Mouse (Mus musculus): ENCODE data around the gene Tpm3. TPM values are rescaled to one million over a fixed set of nuclear protein-coding genes. Genes with fewer than 3 reads are reported as not detected.
"Not testable (repeated sequence)": the region's sequence is repeated elsewhere in the genome, so short reads cannot be mapped to it uniquely, and the experiment has no call there.

Tpm3 gene
- polyA plus RNA-seq, 1 experiment from 2014 or later: 396 TPM

GRCm38 (mm10) chr3:90122036-90122435 lies 49.6 kb downstream of the Tpm3 start:
- H3K4me3 ChIP-seq (replicated peaks); H3K9ac ChIP-seq (replicated peaks); H3K4me2 ChIP-seq (replicated peaks); H3K36me3 ChIP-seq; H3K4me1 ChIP-seq (replicated peaks); H3K27ac ChIP-seq; H3K9me3 ChIP-seq; ATAC-seq; H3K27me3 ChIP-seq: not testable (repeated sequence)
- 75% methylated on average over 5 of the region's 5 CpGs for WGBS

GRCm38 (mm10) chr3:90125710-90126109 lies 53.3 kb downstream of the Tpm3 start:
- no peak for ATAC-seq
- Histone ChIP-seq H3K4me2 (replicated peaks) (no peak overlapping the region), H3K27ac (no peak overlapping the region), H3K9ac (replicated peaks) (no peak overlapping the region), H3K36me3 (no peaks in the 10 kb centered on the region), H3K27me3 (no peaks in the 10 kb centered on the region), H3K4me1 (replicated peaks) (no peaks in the 10 kb centered on the region), H3K9me3 (no peaks in the 10 kb centered on the region), H3K4me3 (replicated peaks) (no peak overlapping the region)
- 88% methylated on average over 5 of the region's 5 CpGs for WGBS

GRCm38 (mm10) chr3:90127881-90128280 lies 55.4 kb downstream of the Tpm3 start:
- Histone ChIP-seq H3K4me1 (replicated peaks) (no peaks in the 10 kb centered on the region), H3K4me2 (replicated peaks) (no peak overlapping the region), H3K27ac (no peak overlapping the region), H3K36me3 (no peaks in the 10 kb centered on the region), H3K9ac (replicated peaks) (no peak overlapping the region), H3K27me3 (no peaks in the 10 kb centered on the region), H3K9me3 (no peaks in the 10 kb centered on the region), H3K4me3 (replicated peaks) (no peak overlapping the region)
- ATAC-seq: no peak
- 95% methylated on average over 6 of the region's 6 CpGs for WGBS

- Histone ChIP-seq H3K9ac (replicated peaks) (no peak overlapping the region), H3K4me2 (replicated peaks) (no peak overlapping the region), H3K4me3 (replicated peaks) (no peak overlapping the region), H3K4me1 (replicated peaks) (no peaks in the 10 kb centered on the region), H3K27ac (no peak overlapping the region), H3K36me3 (no peaks in the 10 kb centered on the region), H3K27me3 (no peaks in the 10 kb centered on the region), H3K9me3 (no peaks in the 10 kb centered on the region)
- WGBS: 85% methylated on average over 3 of the region's 3 CpGs
- ATAC-seq: no peak
Measured at GRCm38 (mm10) chr3:90132745-90133144, 60.3 kb downstream of the Tpm3 start.

- Histone ChIP-seq H3K36me3 (no peaks in the 10 kb centered on the region), H3K27me3 (no peaks in the 10 kb centered on the region), H3K9ac (replicated peaks) (no peak overlapping the region), H3K4me1 (replicated peaks) (no peaks in the 10 kb centered on the region), H3K27ac (no peak overlapping the region), H3K9me3 (no peaks in the 10 kb centered on the region), H3K4me3 (replicated peaks) (no peak overlapping the region), H3K4me2 (replicated peaks) (no peak overlapping the region)
- ATAC-seq: no peak
- WGBS: 91% methylated on average over 1 of the region's 1 CpGs
Measured at GRCm38 (mm10) chr3:90133331-90133730, 60.9 kb downstream of the Tpm3 start.

GRCm38 (mm10) chr3:90134483-90134882 lies 62.0 kb downstream of the Tpm3 start:
- no peak overlapping the region for H3K27ac ChIP-seq
- H3K4me2 ChIP-seq (replicated peaks): no peak overlapping the region
- H3K4me3 ChIP-seq (replicated peaks): no peak overlapping the region
- ATAC-seq: no peak
- H3K36me3 ChIP-seq: no peaks in the 10 kb centered on the region
- no peak overlapping the region for H3K9ac ChIP-seq (replicated peaks)
- no peaks in the 10 kb centered on the region for H3K9me3 ChIP-seq
- no peaks in the 10 kb centered on the region for H3K4me1 ChIP-seq (replicated peaks)
- 68% methylated on average over 3 of the region's 3 CpGs for WGBS
- no peaks in the 10 kb centered on the region for H3K27me3 ChIP-seq

GRCm38 (mm10) chr3:90134993-90135392 lies 62.5 kb downstream of the Tpm3 start:
- 91% methylated on average over 5 of the region's 5 CpGs for WGBS
- ATAC-seq: no peak
- H3K27me3 ChIP-seq: no peaks in the 10 kb centered on the region
- no peak overlapping the region for H3K27ac ChIP-seq
- H3K36me3 ChIP-seq: no peaks in the 10 kb centered on the region
- no peak overlapping the region for H3K9ac ChIP-seq (replicated peaks)
- H3K4me3 ChIP-seq (replicated peaks): no peak overlapping the region
- H3K4me1 ChIP-seq (replicated peaks): no peaks in the 10 kb centered on the region
- no peak overlapping the region for H3K4me2 ChIP-seq (replicated peaks)
- H3K9me3 ChIP-seq: no peaks in the 10 kb centered on the region

GRCm38 (mm10) chr3:90136660-90137059 lies 64.2 kb downstream of the Tpm3 start:
- Histone ChIP-seq H3K36me3 (no peaks in the 10 kb centered on the region), H3K27me3 (no peaks in the 10 kb centered on the region), H3K4me3 (replicated peaks) (no peak overlapping the region), H3K4me1 (replicated peaks) (no peaks in the 10 kb centered on the region), H3K4me2 (replicated peaks) (no peak overlapping the region), H3K27ac (no peak overlapping the region), H3K9me3 (no peaks in the 10 kb centered on the region), H3K9ac (replicated peaks) (no peak overlapping the region)
- 42% methylated on average over 13 of the region's 13 CpGs for WGBS
- no peak for ATAC-seq

- Histone ChIP-seq H3K4me1 (replicated peaks) (no peaks in the 10 kb centered on the region), H3K36me3 (no peaks in the 10 kb centered on the region), H3K27me3 (no peaks in the 10 kb centered on the region), H3K4me2 (replicated peaks) (no peak overlapping the region), H3K4me3 (replicated peaks) (no peak overlapping the region), H3K27ac (no peak overlapping the region), H3K9ac (replicated peaks) (no peak overlapping the region), H3K9me3 (no peaks in the 10 kb centered on the region)
- ATAC-seq: no peak
- 80% methylated on average over 1 of the region's 1 CpGs for WGBS
Measured at GRCm38 (mm10) chr3:90137606-90138005, 65.2 kb downstream of the Tpm3 start.

- ATAC-seq: no peak
- Histone ChIP-seq H3K4me1 (replicated peaks) (no peaks in the 10 kb centered on the region), H3K27me3 (no peaks in the 10 kb centered on the region), H3K36me3 (no peaks in the 10 kb centered on the region), H3K9me3 (no peaks in the 10 kb centered on the region), H3K27ac (no peak overlapping the region), H3K9ac (replicated peaks) (no peak overlapping the region), H3K4me2 (replicated peaks) (no peak overlapping the region), H3K4me3 (replicated peaks) (no peak overlapping the region)
- WGBS: 95% methylated on average over 3 of the region's 3 CpGs
Measured at GRCm38 (mm10) chr3:90139962-90140361, 67.5 kb downstream of the Tpm3 start.

- H3K27me3 ChIP-seq: no peaks in the 10 kb centered on the region
- H3K9me3 ChIP-seq: no peaks in the 10 kb centered on the region
- no peaks in the 10 kb centered on the region for H3K4me1 ChIP-seq (replicated peaks)
- no peak overlapping the region for H3K4me3 ChIP-seq (replicated peaks)
- no peak overlapping the region for H3K4me2 ChIP-seq (replicated peaks)
- no peak overlapping the region for H3K27ac ChIP-seq
- no peak overlapping the region for H3K9ac ChIP-seq (replicated peaks)
- no peak for ATAC-seq
- H3K36me3 ChIP-seq: no peaks in the 10 kb centered on the region
- WGBS: 89% methylated on average over 3 of the region's 3 CpGs
Measured at GRCm38 (mm10) chr3:90145461-90145860, 73.0 kb downstream of the Tpm3 start.

- no peak overlapping the region for H3K9ac ChIP-seq (replicated peaks)
- no peak overlapping the region for H3K4me3 ChIP-seq (replicated peaks)
- no peaks in the 10 kb centered on the region for H3K27me3 ChIP-seq
- no peak overlapping the region for H3K4me2 ChIP-seq (replicated peaks)
- H3K4me1 ChIP-seq (replicated peaks): no peaks in the 10 kb centered on the region
- no peak overlapping the region for H3K27ac ChIP-seq
- no peaks in the 10 kb centered on the region for H3K36me3 ChIP-seq
- WGBS: 86% methylated on average over 1 of the region's 1 CpGs
- ATAC-seq: no peak
- no peaks in the 10 kb centered on the region for H3K9me3 ChIP-seq
Measured at GRCm38 (mm10) chr3:90146651-90147050, 74.2 kb downstream of the Tpm3 start.

Data from midbrain, embryonic 13.5 days (tissue).